Mouse (Mus musculus): ENCODE results near the gene Zfp811. TPM values are rescaled to one million over a fixed set of nuclear protein-coding genes. Genes with fewer than 3 reads are reported as not detected.

Zfp811 gene
- polyA plus RNA-seq, 1 experiment from 2014 or later = 18.1 TPM

Other genes starting within 250 kb of the Zfp811 start
- not detected in 2 replicates for gene Cyp4f37, start 188.6 kb downstream of the Zfp811 start, polyA plus RNA-seq (2016; fragmentation: Nextera tagmentation; extraction: Ambion mirVana)
- gene Cyp4f40, start 151.0 kb downstream of the Zfp811 start, polyA plus RNA-seq (2016; fragmentation: Nextera tagmentation; extraction: Ambion mirVana) = not detected in 2 replicates
- gene Cyp4f15, start 124.3 kb downstream of the Zfp811 start, polyA plus RNA-seq (2016; fragmentation: Nextera tagmentation; extraction: Ambion mirVana) = 2.4 and 2.5 TPM in 2 replicates
- gene Zfp871, start 21.6 kb downstream of the Zfp811 start, polyA plus RNA-seq (2016; fragmentation: Nextera tagmentation; extraction: Ambion mirVana) = 47.9 and 50.5 TPM in 2 replicates
- gene Zfp799, start 20.3 kb upstream of the Zfp811 start, polyA plus RNA-seq (2016; fragmentation: Nextera tagmentation; extraction: Ambion mirVana) = 14.2 and 14.7 TPM in 2 replicates
- 7.4 and 8.6 TPM in 2 replicates for gene Zfp870, start 81.7 kb upstream of the Zfp811 start, polyA plus RNA-seq (2016; fragmentation: Nextera tagmentation; extraction: Ambion mirVana)
- gene Cyp4f14, start 107.4 kb upstream of the Zfp811 start, polyA plus RNA-seq (2016; fragmentation: Nextera tagmentation; extraction: Ambion mirVana) = not detected in 2 replicates
- gene Cyp4f13, start 137.5 kb upstream of the Zfp811 start, polyA plus RNA-seq (2016; fragmentation: Nextera tagmentation; extraction: Ambion mirVana) = 1.8 and 1.9 TPM in 2 replicates
- 13.0 and 14.1 TPM in 2 replicates for gene Zfp472, start 155.9 kb upstream of the Zfp811 start, polyA plus RNA-seq (2016; fragmentation: Nextera tagmentation; extraction: Ambion mirVana)
- gene Zfp952, start 183.2 kb upstream of the Zfp811 start, polyA plus RNA-seq (2016; fragmentation: Nextera tagmentation; extraction: Ambion mirVana) = 13.4 and 13.7 TPM in 2 replicates
- 16.6 and 17.0 TPM in 2 replicates for gene Zfp763, start 223.5 kb upstream of the Zfp811 start, polyA plus RNA-seq (2016; fragmentation: Nextera tagmentation; extraction: Ambion mirVana)